Comparison of ENCODE assay signal across 14 mouse cellular contexts in genomic region chr9:31117088-31117487, GRCm38 (mm10). TPM values are rescaled to one million over a fixed set of nuclear protein-coding genes. Genes with fewer than 3 reads are reported as not detected.
DNase-seq lines count a peak whose midpoint lies in the region.
"Had no signal": no experiment of that assay in that cellular context is flagged by ENCODE, and none has a peak within 500 bp of the region (broad histone marks: within the 10 kb centered on the region; RNA-seq: fewer than 3 reads in every experiment).

No protein-coding gene starts in this region.

- intact Hi-C loops in heart, postnatal 36 days (cut with DNase I): no loop called here

- WGBS in large intestine, adult 2 months: 34% methylated on average over 11 of the region's 11 CpGs

- peak; percentile 55 for DNase-seq in heart, adult 11 months
- no peak for DNase-seq in heart, postnatal 36 days
- peak; percentile 36 for DNase-seq in ZHBTc4 (ENCODE audit: low read depth, low spot score)
- peak; percentile 71 for DNase-seq in large intestine, adult 2 months (ENCODE audit: low read depth, low spot score)
- no peak for DNase-seq in thymus, postnatal 36 days
- no peak for DNase-seq in spleen, adult 18-20 months
- DNase-seq in cerebellum, adult 9-10 months: no peak
- DNase-seq: adrenal gland, postnatal 14 days; cerebellum, adult 11-12 months; cerebellum, adult 9-11 months; cerebellum, postnatal 36 days; gastrocnemius, adult 2 months; gastrocnemius, postnatal 25 days had no signal

RNA-seq across cellular contexts. Expression of gene St14, which starts 14.6 kb away (rescaled TPM):
- under 1 TPM; 0.38 to 0.61 TPM for total RNA-seq in heart, postnatal 36 days (2021)
- polyA plus RNA-seq in large intestine, adult 2 months (2012; rRNA removed): 163 and 201 TPM in 2 replicates
- polyA plus RNA-seq: G1E had no signal

Comparison
In these comparisons a context has a peak if more than half of its experiments do, and no peak if none do; other contexts are left out.
1. DNase-seq: peak in heart, adult 11 months (single experiment), ZHBTc4 (single experiment) and large intestine, adult 2 months (single experiment); none in heart, postnatal 36 days (0 of 2), thymus, postnatal 36 days (0 of 2), spleen, adult 18-20 months (0 of 2) and cerebellum, adult 9-10 months (single experiment).